Mouse (Mus musculus) neural tube, embryonic 14.5 days (tissue): ENCODE results near the gene Atg14. TPM values are rescaled to one million over a fixed set of nuclear protein-coding genes. Genes with fewer than 3 reads are reported as not detected.
A peak's percentile ranks its signal among the peaks of the same experiment; 100 is the strongest.
"Not testable (repeated sequence)": the region's sequence is repeated elsewhere in the genome, so short reads cannot be mapped to it uniquely, and the experiment has no call there.

ENCODE experiments used
- ATAC-seq: fragments of 200-750 bp; cut with Nextera tagmentation; 2 replicates; pipeline ENCODE4 v1.8.0; 2017; ENCODE audit warnings: low read depth, mild to moderate bottlenecking, moderate TSS enrichment, moderate library complexity
- H3K27ac ChIP-seq: fragments of 300-500 bp; sonication (generic); 2 replicates; pipeline ENCODE4 v1.5.1; 2014; ENCODE audit warnings: low read depth, mild to moderate bottlenecking, control low read depth, low read length, moderate library complexity, mixed read lengths
- H3K27me3 ChIP-seq: fragments of 300-500 bp; sonication (generic); 2 replicates; pipeline ENCODE4 v1.6.1; 2014; ENCODE audit warnings: low read length; ENCODE audit not compliant: control insufficient read depth, insufficient read depth
- H3K36me3 ChIP-seq: fragments of 300-500 bp; sonication (generic); 2 replicates; pipeline ENCODE4 v1.6.1; 2014; ENCODE audit warnings: low read length, mixed read lengths; ENCODE audit not compliant: control insufficient read depth, insufficient read depth
- H3K4me1 ChIP-seq: fragments of 300-500 bp; sonication (generic); 2 replicates; pipeline ENCODE4 v1.6.1; 2014; ENCODE audit warnings: low read length; ENCODE audit not compliant: control insufficient read depth, insufficient read depth
- H3K4me2 ChIP-seq: fragments of 300-500 bp; sonication (generic); 2 replicates; pipeline ENCODE4 v1.6.1; 2014; ENCODE audit warnings: mild to moderate bottlenecking, low read depth, low read length, control low read depth
- H3K4me3 ChIP-seq: fragments of 300-500 bp; sonication (generic); 2 replicates; pipeline ENCODE4 v1.5.1; 2014; ENCODE audit warnings: low read depth, low read length, control low read depth, mixed read lengths
- H3K9ac ChIP-seq: fragments of 300-500 bp; sonication (generic); replicated peaks from 2 replicates; pipeline ENCODE4 v1.6.1; 2014; ENCODE audit warnings: low read depth, mild to moderate bottlenecking, control low read depth, low read length, mixed read lengths
- H3K9me3 ChIP-seq: fragments of 300-500 bp; sonication (generic); 2 replicates; pipeline ENCODE4 v1.6.1; 2016; ENCODE audit warnings: low read length; ENCODE audit not compliant: control insufficient read depth
- WGBS: fragments of 180-500 bp; shearing (Covaris S2); extraction: QIAGEN DNeasy Blood & Tissue Kit; methylation state at CpG from one replicate; pipeline ENCODE4 v1.1.7; 2014; 5-methylcytosine and 5-hydroxymethylcytosine counted together
- polyA plus RNA-seq: library from polyadenylated mRNA; unstranded; fragments of >200 nt; fragmentation: Nextera tagmentation; extraction: Ambion mirVana; gene quantifications from 2 replicates; pipeline ENCODE4 v1.2.1, GENCODE M21; 2014

Gene Atg14
- polyA plus RNA-seq, 1 experiment from 2014 or later: 18.3 TPM

DNA sequence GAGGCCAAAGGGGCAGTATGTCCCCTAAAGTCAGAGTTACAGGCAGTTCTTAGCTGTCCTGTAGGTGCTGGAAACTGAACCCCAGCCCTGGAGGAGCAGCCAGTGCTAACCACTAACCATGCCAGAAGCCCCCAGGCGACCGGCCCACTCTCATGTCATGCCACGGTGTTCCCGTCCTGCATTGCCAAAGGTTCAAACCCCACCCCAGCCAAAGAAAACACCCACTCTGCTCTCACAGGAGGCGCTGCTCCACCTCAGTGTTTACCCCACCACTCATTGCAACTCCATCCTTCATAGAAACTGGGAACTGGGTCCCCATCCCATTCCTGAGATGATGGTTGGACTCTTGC, 36.3 kb downstream of the Atg14 start:
- H3K4me2 ChIP-seq: no peak overlapping the region
- H3K9ac ChIP-seq: no peak overlapping the region
- 93% methylated on average over 5 of the region's 5 CpGs for WGBS
- ATAC-seq: peak; percentile 28; the same call in 1 of the 2 replicates
- H3K4me1 ChIP-seq: no peaks in the 10 kb centered on the region
- no peaks in the 10 kb centered on the region for H3K36me3 ChIP-seq
- no peaks in the 10 kb centered on the region for H3K27me3 ChIP-seq
- H3K27ac ChIP-seq: no peak overlapping the region
- H3K9me3 ChIP-seq: no peaks in the 10 kb centered on the region
- H3K4me3 ChIP-seq: no peak overlapping the region

DNA sequence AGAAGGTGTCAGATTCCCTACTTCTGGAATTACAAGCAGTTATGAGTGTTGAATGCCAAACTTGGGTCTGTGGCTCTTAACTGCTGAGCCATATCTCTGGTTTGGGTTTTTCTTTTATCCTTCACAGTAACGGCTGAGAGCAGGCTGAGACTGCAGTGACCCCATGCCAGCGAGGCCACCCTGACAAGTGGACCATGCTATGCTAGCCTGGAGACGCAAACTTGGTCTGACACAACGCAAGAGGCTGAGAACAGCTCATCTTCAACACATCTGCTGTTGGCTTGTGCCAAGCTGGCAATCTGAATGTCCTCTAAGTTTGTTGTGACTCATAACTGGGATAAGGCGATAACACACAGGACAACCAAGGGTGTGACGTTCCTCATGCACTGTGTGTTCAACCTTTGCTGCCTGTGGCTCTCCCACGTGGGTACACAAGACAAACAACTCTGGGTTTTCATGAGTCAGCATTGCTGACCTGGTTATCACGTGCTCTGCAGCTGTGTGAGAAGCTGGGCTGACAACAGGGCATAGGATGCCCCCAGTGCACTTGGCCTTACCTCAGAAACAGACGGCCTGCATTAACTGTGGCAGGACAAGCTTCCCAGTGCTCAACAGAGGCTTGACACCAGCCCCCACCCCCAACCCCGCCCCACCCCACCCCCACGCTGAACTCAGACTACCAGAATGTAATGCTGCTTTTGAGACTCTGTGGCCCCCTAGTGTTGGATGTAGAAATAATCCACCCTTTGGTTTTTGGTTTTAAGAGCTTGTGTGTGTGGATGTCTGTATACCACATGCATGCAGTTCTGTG, 36.9 kb downstream of the Atg14 start:
- WGBS: 48% methylated on average over 11 of the region's 11 CpGs
- H3K4me3 ChIP-seq: no peak overlapping the region
- no peak overlapping the region for H3K4me2 ChIP-seq
- no peaks in the 10 kb centered on the region for H3K27me3 ChIP-seq
- ATAC-seq: peak; percentile 70
- H3K27ac ChIP-seq: no peak overlapping the region
- H3K9me3 ChIP-seq: no peaks in the 10 kb centered on the region
- no peaks in the 10 kb centered on the region for H3K36me3 ChIP-seq
- no peaks in the 10 kb centered on the region for H3K4me1 ChIP-seq
- H3K9ac ChIP-seq: no peak overlapping the region

GRCm38 (mm10) chr14:47532496-47532895, 38.0 kb downstream of the Atg14 start:
- Histone ChIP-seq H3K9ac (no peak overlapping the region), H3K27ac (no peak overlapping the region), H3K4me1 (no peaks in the 10 kb centered on the region), H3K36me3 (no peaks in the 10 kb centered on the region), H3K27me3 (no peaks in the 10 kb centered on the region), H3K4me2 (no peak overlapping the region), H3K4me3 (no peak overlapping the region), H3K9me3 (no peaks in the 10 kb centered on the region)
- WGBS: 86% methylated on average over 1 of the region's 1 CpGs
- ATAC-seq: no peak

DNA sequence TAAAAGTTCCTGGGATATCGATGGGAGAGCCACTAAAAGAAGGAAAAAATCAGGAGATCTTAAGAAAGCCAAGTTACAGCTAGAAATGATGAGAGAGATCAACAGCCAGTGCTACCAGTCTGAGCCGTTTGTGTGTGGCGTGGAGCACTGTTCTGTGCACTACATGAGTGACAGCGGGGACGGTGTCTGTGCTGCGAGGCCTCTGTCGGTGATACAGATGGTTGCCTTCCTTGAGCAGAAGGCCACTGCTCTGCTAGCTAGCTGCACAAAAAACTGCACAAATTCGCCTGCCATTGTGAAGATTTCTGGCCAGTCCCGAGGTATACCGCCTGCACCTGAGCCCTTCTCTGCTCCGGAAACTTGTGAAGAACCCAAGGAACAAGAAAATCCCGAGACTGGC, 40.9 kb downstream of the Atg14 start:
- H3K4me1 ChIP-seq, H3K27me3 ChIP-seq, H3K4me2 ChIP-seq, H3K27ac ChIP-seq, H3K4me3 ChIP-seq, H3K36me3 ChIP-seq, H3K9ac ChIP-seq, H3K9me3 ChIP-seq, ATAC-seq: not testable (repeated sequence)
- WGBS: 96% methylated on average over 10 of the region's 12 CpGs

GRCm38 (mm10) chr14:47529019-47529418, 41.4 kb downstream of the Atg14 start:
- H3K9me3 ChIP-seq: no peaks in the 10 kb centered on the region
- no peaks in the 10 kb centered on the region for H3K27me3 ChIP-seq
- no peak overlapping the region for H3K4me3 ChIP-seq
- H3K27ac ChIP-seq: no peak overlapping the region
- no peaks in the 10 kb centered on the region for H3K4me1 ChIP-seq
- H3K9ac ChIP-seq: no peak overlapping the region
- no peak; the same call in 1 of the 2 replicates for ATAC-seq
- no peaks in the 10 kb centered on the region for H3K36me3 ChIP-seq
- H3K4me2 ChIP-seq: no peak overlapping the region
- WGBS: 44% methylated on average over 8 of the region's 8 CpGs

GRCm38 (mm10) chr14:47528293-47528692, 42.2 kb downstream of the Atg14 start:
- H3K36me3 ChIP-seq: no peaks in the 10 kb centered on the region
- H3K4me2 ChIP-seq: no peak overlapping the region
- H3K9me3 ChIP-seq: no peaks in the 10 kb centered on the region
- WGBS: 81% methylated on average over 3 of the region's 3 CpGs
- no peaks in the 10 kb centered on the region for H3K27me3 ChIP-seq
- no peak overlapping the region for H3K9ac ChIP-seq
- no peaks in the 10 kb centered on the region for H3K4me1 ChIP-seq
- H3K4me3 ChIP-seq: no peak overlapping the region
- ATAC-seq: no peak
- no peak overlapping the region for H3K27ac ChIP-seq

DNA sequence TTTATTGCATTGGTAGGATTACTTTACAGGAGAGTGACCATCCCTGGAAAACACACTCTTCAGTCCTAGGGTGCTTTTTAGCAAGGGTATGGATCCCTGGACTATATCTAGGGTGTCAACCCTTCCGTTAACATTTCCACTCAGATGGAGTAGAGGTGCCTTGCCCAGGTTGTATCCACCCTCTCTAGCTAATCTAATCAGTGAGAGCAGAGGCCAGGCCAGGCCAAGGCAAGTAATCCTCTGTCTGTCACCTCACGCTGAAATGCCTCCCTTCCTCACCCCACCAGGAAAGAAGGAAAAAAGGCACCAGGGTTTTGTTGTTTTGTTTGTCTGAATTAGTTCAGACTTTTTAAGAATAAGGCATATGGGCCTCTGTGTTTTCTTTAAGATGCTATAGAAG, 42.6 kb downstream of the Atg14 start:
- no peak overlapping the region for H3K4me2 ChIP-seq
- H3K9me3 ChIP-seq: no peaks in the 10 kb centered on the region
- H3K27me3 ChIP-seq: no peaks in the 10 kb centered on the region
- H3K4me1 ChIP-seq: no peaks in the 10 kb centered on the region
- 96% methylated on average over 2 of the region's 2 CpGs for WGBS
- no peak for ATAC-seq
- no peak overlapping the region for H3K4me3 ChIP-seq
- H3K27ac ChIP-seq: no peak overlapping the region
- H3K36me3 ChIP-seq: no peaks in the 10 kb centered on the region
- no peak overlapping the region for H3K9ac ChIP-seq

DNA sequence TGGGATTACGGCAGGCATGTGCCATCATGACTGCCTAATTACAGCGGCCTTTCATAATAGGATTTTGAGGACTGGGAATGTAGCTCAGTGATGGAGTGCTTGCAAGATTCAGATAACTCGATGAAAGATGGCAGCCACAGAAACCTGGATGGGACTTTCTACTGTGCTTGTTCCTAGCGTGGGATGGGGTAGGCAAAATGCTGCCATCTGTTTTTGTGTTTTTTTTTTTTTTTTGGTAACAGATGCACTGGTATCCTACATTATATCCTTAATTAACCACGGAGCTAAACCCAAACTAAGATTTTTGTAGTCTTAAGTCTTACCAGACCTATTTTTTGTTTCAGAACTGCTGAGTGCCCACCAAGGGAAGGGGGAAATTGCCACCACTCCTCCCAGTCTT, 44.6 kb downstream of the Atg14 start:
- no peaks in the 10 kb centered on the region for H3K27me3 ChIP-seq
- no peak overlapping the region for H3K4me3 ChIP-seq
- 87% methylated on average over 5 of the region's 5 CpGs for WGBS
- no peaks in the 10 kb centered on the region for H3K4me1 ChIP-seq
- H3K36me3 ChIP-seq: no peaks in the 10 kb centered on the region
- no peak for ATAC-seq
- H3K9ac ChIP-seq: no peak overlapping the region
- H3K9me3 ChIP-seq: no peaks in the 10 kb centered on the region
- no peak overlapping the region for H3K27ac ChIP-seq
- no peak overlapping the region for H3K4me2 ChIP-seq

- no peaks in the 10 kb centered on the region for H3K36me3 ChIP-seq
- H3K4me3 ChIP-seq: no peak overlapping the region
- H3K27ac ChIP-seq: no peak overlapping the region
- no peaks in the 10 kb centered on the region for H3K9me3 ChIP-seq
- H3K4me2 ChIP-seq: no peak overlapping the region
- 84% methylated on average over 8 of the region's 8 CpGs for WGBS
- ATAC-seq: no peak
- no peaks in the 10 kb centered on the region for H3K27me3 ChIP-seq
- no peak overlapping the region for H3K9ac ChIP-seq
- no peaks in the 10 kb centered on the region for H3K4me1 ChIP-seq
These were observed 45.1 kb downstream of the Atg14 start for GRCm38 (mm10) chr14:47525374-47525773.
